Mouse (Mus musculus): Measurements from ENCODE around the gene Uba52. TPM values are rescaled to one million over a fixed set of nuclear protein-coding genes. Genes with fewer than 3 reads are reported as not detected.

The Uba52 gene
- polyA plus RNA-seq, 1 experiment from 2014 or later, result 684 TPM

- Histone ChIP-seq H3K9me3 (ENCODE audit: low read length) (no peaks in the 10 kb centered on the region), H3K4me3 (ENCODE audit: low read depth, low read length) (no peak overlapping the region), H3K36me3 (replicated peaks; ENCODE audit: insufficient read depth, low read length) (no peaks in the 10 kb centered on the region), H3K27me3 (ENCODE audit: insufficient read depth, low read length) (peaks cover 51% of the 10 kb centered on the region), H3K4me2 (ENCODE audit: low read depth, low read length) (no peak overlapping the region), H3K9ac (replicated peaks) (no peak overlapping the region), H3K27ac (ENCODE audit: low read depth) (no peak overlapping the region), H3K4me1 (ENCODE audit: insufficient read depth) (peaks cover 10% of the 10 kb centered on the region)
- TF ChIP-seq EP300 (IDR thresholded peaks at IDR 0.05; ENCODE audit: low read depth) (no peak), CTCF (IDR thresholded peaks at IDR 0.05; ENCODE audit: low read depth) (no peak)
- DNase-seq (no peak), ATAC-seq (no peak)
- WGBS (ENCODE audit: insufficient replicate concordance), result 62% methylated on average over 3 of the region's 3 CpGs
These were observed 28.7 kb downstream of the Uba52 start for GRCm38 (mm10) chr8:70481908-70482307.

DNA sequence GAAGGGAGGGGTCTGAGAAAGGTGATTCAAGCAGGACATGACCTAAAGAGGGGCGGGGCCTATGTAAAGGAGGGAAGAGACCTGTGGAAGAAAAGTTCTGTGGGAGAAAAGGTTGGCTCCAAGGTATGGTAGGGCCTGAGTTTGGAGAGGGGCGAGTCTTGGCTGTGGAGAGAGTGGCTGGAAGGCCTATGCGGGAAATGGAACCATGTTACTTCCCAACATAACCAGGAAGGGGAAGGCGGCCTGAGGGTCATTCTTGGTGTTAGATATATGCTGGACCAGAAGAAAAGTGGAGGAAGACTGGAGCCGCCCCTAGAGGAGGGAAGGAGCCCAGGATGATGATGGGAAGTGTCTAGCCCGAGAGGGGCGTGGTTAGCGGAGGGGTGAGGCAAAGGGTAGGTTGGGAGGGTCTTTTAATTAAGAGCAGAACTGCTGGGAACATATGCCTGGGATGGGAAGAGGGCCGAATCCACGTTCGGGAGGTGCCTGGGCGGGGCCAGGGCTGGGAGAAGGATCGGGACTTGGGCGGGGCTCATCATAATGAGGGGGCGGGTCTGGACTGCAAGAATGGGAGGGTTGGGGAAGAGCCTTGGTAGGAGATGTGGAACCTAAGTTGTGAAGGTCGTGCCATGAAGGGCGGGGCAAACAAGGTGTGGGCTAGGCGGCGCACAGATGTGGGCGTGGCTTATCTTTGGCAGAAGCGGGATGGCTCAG lies 33.2 kb downstream of the Uba52 start:
- H3K4me1 ChIP-seq (ENCODE audit: insufficient read depth), result peaks cover 18% of the 10 kb centered on the region
- no peak overlapping the region for H3K9ac ChIP-seq (replicated peaks)
- no peak overlapping the region for H3K27ac ChIP-seq (ENCODE audit: low read depth)

GRCm38 (mm10) chr8:70476333-70477268 lies 34.0 kb downstream of the Uba52 start, which contains the start of gene Klhl26:
Gene Klhl26, minus strand, starts transcription at chr8:70476968.
- peak; percentile 96 for ATAC-seq
- Histone ChIP-seq H3K27me3 (ENCODE audit: insufficient read depth, low read length) (peaks cover 6% of the 10 kb centered on the region; the same call in 1 of the 2 replicates), H3K4me2 (ENCODE audit: low read depth, low read length) (peak within 1 kb of the TSS; percentile 94), H3K9me3 (ENCODE audit: low read length) (no peaks in the 10 kb centered on the region), H3K4me1 (ENCODE audit: insufficient read depth) (peaks cover 18% of the 10 kb centered on the region), H3K4me3 (ENCODE audit: low read depth, low read length) (peak within 1 kb of the TSS; percentile 76), H3K9ac (replicated peaks) (peak within 1 kb of the TSS; percentile 92), H3K27ac (ENCODE audit: low read depth) (peak within 1 kb of the TSS; percentile 90), H3K36me3 (replicated peaks; ENCODE audit: insufficient read depth, low read length) (no peaks in the 10 kb centered on the region)
- TF ChIP-seq CTCF (IDR thresholded peaks at IDR 0.05; ENCODE audit: low read depth) (no peak), EP300 (IDR thresholded peaks at IDR 0.05; ENCODE audit: low read depth) (no peak)
- WGBS (ENCODE audit: insufficient replicate concordance), result under 1% methylated on average over 53 of the region's 53 CpGs
- DNase-seq, result peak; percentile 99

More for the DNA sequence above, 33.2 kb downstream of the Uba52 start:
- DNase-seq (peak; percentile 69), ATAC-seq (peak; percentile 4; the same call in 1 of the 2 replicates)
- peak overlapping the region; percentile 76 for H3K4me3 ChIP-seq (ENCODE audit: low read depth, low read length)
- TF ChIP-seq CTCF (IDR thresholded peaks at IDR 0.05; ENCODE audit: low read depth), result no peak
- TF ChIP-seq EP300 (IDR thresholded peaks at IDR 0.05; ENCODE audit: low read depth), result no peak
- WGBS (ENCODE audit: insufficient replicate concordance), result 5% methylated on average over 21 of the region's 21 CpGs
- peak overlapping the region; percentile 94 for H3K4me2 ChIP-seq (ENCODE audit: low read depth, low read length)
- no peaks in the 10 kb centered on the region for H3K36me3 ChIP-seq (replicated peaks; ENCODE audit: insufficient read depth, low read length)
- H3K27me3 ChIP-seq (ENCODE audit: insufficient read depth, low read length), result peaks cover 15% of the 10 kb centered on the region; the same call in 1 of the 2 replicates
- H3K9me3 ChIP-seq (ENCODE audit: low read length), result no peaks in the 10 kb centered on the region

DNA sequence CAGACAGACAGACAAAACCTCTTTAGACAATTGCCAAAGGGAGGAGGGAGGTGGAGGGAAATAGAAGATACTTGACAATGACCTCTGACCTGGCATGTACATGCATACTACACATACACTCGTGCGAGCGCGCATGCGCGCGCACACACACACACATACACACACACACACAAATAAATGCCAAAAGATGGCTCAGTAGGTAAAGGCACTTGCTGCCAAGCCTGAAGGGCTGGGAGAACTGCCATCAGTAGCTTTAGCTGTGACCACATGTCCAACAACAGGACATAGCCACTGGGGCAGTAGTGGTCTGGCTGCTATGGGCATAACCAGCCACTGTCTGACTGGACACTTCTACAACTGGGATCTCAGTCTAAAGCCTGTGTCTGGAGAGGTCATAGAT lies 38.7 kb downstream of the Uba52 start:
- WGBS (ENCODE audit: insufficient replicate concordance), result 98% methylated on average over 7 of the region's 7 CpGs
- H3K4me3 ChIP-seq (ENCODE audit: low read depth, low read length), result no peak overlapping the region
- ATAC-seq (no peak), DNase-seq (no peak)
- no peak for TF ChIP-seq EP300 (IDR thresholded peaks at IDR 0.05; ENCODE audit: low read depth)
- no peak for TF ChIP-seq CTCF (IDR thresholded peaks at IDR 0.05; ENCODE audit: low read depth)
- no peak overlapping the region for H3K27ac ChIP-seq (ENCODE audit: low read depth)
- H3K4me1 ChIP-seq (ENCODE audit: insufficient read depth), result peaks cover 32% of the 10 kb centered on the region
- no peaks in the 10 kb centered on the region for H3K9me3 ChIP-seq (ENCODE audit: low read length)
- no peak overlapping the region for H3K9ac ChIP-seq (replicated peaks)
- H3K27me3 ChIP-seq (ENCODE audit: insufficient read depth, low read length), result no peaks in the 10 kb centered on the region
- no peaks in the 10 kb centered on the region for H3K36me3 ChIP-seq (replicated peaks; ENCODE audit: insufficient read depth, low read length)
- no peak overlapping the region for H3K4me2 ChIP-seq (ENCODE audit: low read depth, low read length)

GRCm38 (mm10) chr8:70469938-70470337 lies 40.7 kb downstream of the Uba52 start:
- ATAC-seq (peak; percentile 17), DNase-seq (no peak)
- WGBS (ENCODE audit: insufficient replicate concordance), result 49% methylated on average over 2 of the region's 2 CpGs
- H3K4me3 ChIP-seq (ENCODE audit: low read depth, low read length), result no peak overlapping the region
- no peaks in the 10 kb centered on the region for H3K36me3 ChIP-seq (replicated peaks; ENCODE audit: insufficient read depth, low read length)
- no peak overlapping the region for H3K27ac ChIP-seq (ENCODE audit: low read depth)
- H3K9me3 ChIP-seq (ENCODE audit: low read length), result no peaks in the 10 kb centered on the region
- H3K4me1 ChIP-seq (ENCODE audit: insufficient read depth), result peaks cover 29% of the 10 kb centered on the region
- no peaks in the 10 kb centered on the region for H3K27me3 ChIP-seq (ENCODE audit: insufficient read depth, low read length)
- TF ChIP-seq EP300 (IDR thresholded peaks at IDR 0.05; ENCODE audit: low read depth) (no peak), CTCF (IDR thresholded peaks at IDR 0.05; ENCODE audit: low read depth) (no peak)
- no peak overlapping the region for H3K4me2 ChIP-seq (ENCODE audit: low read depth, low read length)
- H3K9ac ChIP-seq (replicated peaks), result no peak overlapping the region

Data from liver, postnatal 0 days (tissue).